Mouse (Mus musculus) midbrain, embryonic 14.5 days (tissue): ENCODE results near the gene Oxa1l. TPM values are rescaled to one million over a fixed set of nuclear protein-coding genes. Genes with fewer than 3 reads are reported as not detected.

ENCODE experiments used
- ATAC-seq: fragments of 200-750 bp; cut with Nextera tagmentation; 2 replicates; pipeline ENCODE4 v1.8.0; 2017; ENCODE audit warnings: moderate number of reproducible peaks, moderate library complexity; ENCODE audit not compliant: low FRiP score, low TSS enrichment
- DNase-seq: peaks from one replicate; pipeline ENCODE4 v3.0.0-alpha.2; 2015
- H3K27ac ChIP-seq: fragments of 300-500 bp; sonication (generic); replicated peaks from 2 replicates; pipeline ENCODE4 v1.5.1; 2014; ENCODE audit warnings: mild to moderate bottlenecking, low read depth, low read length, moderate library complexity
- H3K27me3 ChIP-seq: fragments of 300-500 bp; sonication (generic); 2 replicates; pipeline ENCODE4 v1.6.1; 2014; ENCODE audit warnings: low read length, control low read depth, mixed read lengths; ENCODE audit not compliant: control insufficient read depth, insufficient read depth
- H3K36me3 ChIP-seq: fragments of 300-500 bp; sonication (generic); 2 replicates; pipeline ENCODE4 v1.6.1; 2014; ENCODE audit warnings: low read length, control low read depth; ENCODE audit not compliant: control insufficient read depth, insufficient read depth
- H3K4me1 ChIP-seq: fragments of 300-500 bp; sonication (generic); 2 replicates; pipeline ENCODE4 v1.6.1; 2014; ENCODE audit warnings: mild to moderate bottlenecking, antibody characterized with exemption, low read length, control low read depth; ENCODE audit not compliant: control insufficient read depth, insufficient read depth
- H3K4me2 ChIP-seq: fragments of 300-500 bp; sonication (generic); 2 replicates; pipeline ENCODE4 v1.6.1; 2014; ENCODE audit warnings: mild to moderate bottlenecking, low read length, moderate library complexity
- H3K4me3 ChIP-seq: fragments of 300-500 bp; sonication (generic); replicated peaks from 2 replicates; pipeline ENCODE4 v1.5.1; 2014; ENCODE audit warnings: low read depth, low read length
- H3K9ac ChIP-seq: fragments of 300-500 bp; sonication (generic); replicated peaks from 2 replicates; pipeline ENCODE4 v1.6.1; 2014; ENCODE audit warnings: mild to moderate bottlenecking, low read length, moderate library complexity
- H3K9me3 ChIP-seq: fragments of 300-500 bp; sonication (generic); 2 replicates; pipeline ENCODE4 v1.6.1; 2016; ENCODE audit warnings: low read length, control low read depth, mixed read lengths; ENCODE audit not compliant: control insufficient read depth
- WGBS: fragments of 180-500 bp; shearing (Covaris S2); extraction: QIAGEN DNeasy Blood & Tissue Kit; methylation state at CpG from one replicate; pipeline ENCODE4 v1.1.7; 2014; 5-methylcytosine and 5-hydroxymethylcytosine counted together
- polyA plus RNA-seq: library from polyadenylated mRNA; unstranded; fragments of >200 nt; fragmentation: Nextera tagmentation; extraction: Ambion mirVana; gene quantifications from 2 replicates; pipeline ENCODE4 v1.2.1, GENCODE M21; 2014

Oxa1l gene
- polyA plus RNA-seq, 1 experiment from 2014 or later: 58.6 TPM

DNA sequence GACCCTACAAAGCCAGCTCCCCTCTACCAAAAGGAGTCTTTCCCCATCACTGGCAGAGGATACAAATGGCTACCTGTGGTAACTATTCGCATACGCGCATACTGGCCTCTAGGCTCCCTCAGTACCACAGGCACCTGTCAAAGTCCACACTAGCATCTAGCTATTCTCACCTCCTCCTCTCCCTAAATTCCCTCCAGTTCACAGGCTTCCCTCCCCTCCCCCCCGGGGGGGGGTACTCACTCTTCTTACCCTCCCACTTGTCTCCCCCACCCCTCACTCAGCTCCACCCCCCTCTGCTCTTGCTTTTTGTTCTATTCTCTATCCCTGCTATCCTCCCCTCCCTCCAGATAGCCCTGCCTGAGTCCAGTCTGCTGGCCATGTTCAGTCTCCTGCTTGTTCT lies 20.0 kb downstream of the Oxa1l start:
- ATAC-seq (no peak), DNase-seq (no peak)
- Histone ChIP-seq H3K27ac (no peak overlapping the region), H3K27me3 (no peaks in the 10 kb centered on the region), H3K9ac (no peak overlapping the region), H3K4me3 (no peak overlapping the region), H3K4me2 (no peak overlapping the region), H3K4me1 (no peaks in the 10 kb centered on the region), H3K9me3 (no peaks in the 10 kb centered on the region), H3K36me3 (no peaks in the 10 kb centered on the region)
- WGBS: 66% methylated on average over 4 of the region's 4 CpGs

DNA sequence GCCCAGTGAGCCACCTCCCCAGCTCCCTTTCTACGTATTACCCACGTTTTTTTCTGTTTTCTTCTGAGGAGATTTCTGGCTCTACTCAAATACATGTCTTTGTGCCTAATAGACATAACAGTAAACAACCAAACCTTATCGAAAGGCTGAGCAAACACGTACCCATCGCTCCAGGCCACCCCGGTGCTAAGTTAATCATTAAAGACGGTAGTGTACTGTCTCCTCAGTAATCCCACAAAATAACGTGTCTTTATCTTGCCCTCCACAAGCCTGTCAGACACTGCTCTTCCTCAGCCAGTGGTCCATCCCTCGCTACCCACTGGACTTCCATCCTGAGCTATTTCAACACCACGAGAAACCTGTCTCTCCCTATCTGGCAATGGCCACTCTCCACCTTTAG lies 21.2 kb downstream of the Oxa1l start:
- Histone ChIP-seq H3K4me3 (no peak overlapping the region), H3K4me1 (no peaks in the 10 kb centered on the region), H3K36me3 (no peaks in the 10 kb centered on the region), H3K27ac (no peak overlapping the region), H3K27me3 (no peaks in the 10 kb centered on the region), H3K9me3 (no peaks in the 10 kb centered on the region), H3K4me2 (no peak overlapping the region), H3K9ac (no peak overlapping the region)
- 83% methylated on average over 10 of the region's 10 CpGs for WGBS
- ATAC-seq: no peak
- DNase-seq: no peak

DNA sequence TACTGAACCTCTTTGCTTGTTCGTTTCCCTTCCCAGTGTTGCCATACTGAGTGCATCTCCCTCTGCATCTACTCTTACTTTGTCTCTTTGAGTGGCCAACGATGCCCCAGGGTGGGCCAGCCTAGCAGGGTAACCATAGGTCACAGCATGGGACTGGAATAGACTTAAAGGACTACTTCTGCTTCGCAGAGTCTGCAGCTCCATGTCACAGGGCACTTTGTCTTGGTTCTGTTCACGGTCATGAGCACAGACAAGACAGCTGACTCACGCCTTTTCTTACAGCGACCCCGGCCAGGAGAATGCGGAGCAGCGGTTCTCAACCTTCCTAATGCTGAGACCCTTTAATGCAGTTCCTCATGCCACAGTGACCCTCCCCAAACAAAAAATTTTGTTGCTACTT lies 22.0 kb downstream of the Oxa1l start:
- DNase-seq: no peak
- no peak for ATAC-seq
- H3K9me3 ChIP-seq: no peaks in the 10 kb centered on the region

DNA sequence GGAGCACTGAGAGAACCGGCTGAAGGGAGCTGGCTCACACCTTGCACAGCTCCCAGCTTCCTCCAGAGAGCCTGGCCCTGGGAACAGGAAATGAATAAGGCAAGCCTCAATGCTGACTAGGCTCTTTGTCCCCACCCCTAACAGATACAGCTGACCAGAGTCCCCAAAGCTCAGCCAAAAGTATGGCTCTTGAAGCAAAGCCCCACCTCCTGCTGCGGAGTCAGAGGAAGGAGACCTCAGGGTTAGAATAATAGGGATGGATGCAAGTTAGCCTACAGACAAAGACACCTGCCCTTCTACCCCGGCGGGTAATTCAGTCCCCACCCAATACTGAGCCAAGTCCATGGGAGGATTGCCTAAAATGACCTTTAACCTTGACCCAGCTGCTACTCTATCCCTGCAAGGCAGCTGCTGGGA lies 22.7 kb downstream of the Oxa1l start:
- WGBS: 62% methylated on average over 4 of the region's 4 CpGs
- Histone ChIP-seq H3K4me2 (no peak overlapping the region), H3K27ac (no peak overlapping the region), H3K9me3 (no peaks in the 10 kb centered on the region), H3K27me3 (no peaks in the 10 kb centered on the region), H3K4me1 (no peaks in the 10 kb centered on the region), H3K9ac (no peak overlapping the region), H3K36me3 (no peaks in the 10 kb centered on the region), H3K4me3 (no peak overlapping the region)
- ATAC-seq: no peak
- peak; percentile 3 for DNase-seq

More for the DNA sequence above, 22.0 kb downstream of the Oxa1l start:
- H3K4me3 ChIP-seq: no peak overlapping the region
- 50% methylated on average over 9 of the region's 9 CpGs for WGBS
- no peak overlapping the region for H3K9ac ChIP-seq
- no peaks in the 10 kb centered on the region for H3K27me3 ChIP-seq
- no peaks in the 10 kb centered on the region for H3K36me3 ChIP-seq
- H3K4me2 ChIP-seq: no peak overlapping the region
- no peaks in the 10 kb centered on the region for H3K4me1 ChIP-seq
- H3K27ac ChIP-seq: no peak overlapping the region

DNA sequence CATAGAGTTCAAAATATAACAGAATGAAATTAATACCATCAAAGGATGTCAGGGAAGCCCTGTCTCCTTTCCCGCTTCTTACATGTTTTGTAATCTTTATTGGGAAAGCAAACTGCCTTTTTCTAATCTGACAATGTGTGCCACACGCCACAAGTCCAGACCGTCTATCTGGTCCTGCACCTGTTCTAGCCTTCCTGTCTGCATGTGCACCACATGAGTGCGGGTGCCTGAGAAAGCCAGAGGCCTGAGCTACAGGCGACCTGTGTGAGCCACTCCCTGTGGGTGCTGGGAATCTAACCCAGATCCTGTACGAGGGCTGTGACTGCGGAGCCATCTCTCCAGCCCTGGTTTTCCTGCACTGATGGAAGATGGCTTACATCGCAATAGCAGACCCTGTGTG lies 23.8 kb downstream of the Oxa1l start:
- Histone ChIP-seq H3K27me3 (no peaks in the 10 kb centered on the region), H3K9ac (no peak overlapping the region), H3K36me3 (no peaks in the 10 kb centered on the region), H3K4me1 (no peaks in the 10 kb centered on the region), H3K4me2 (no peak overlapping the region), H3K9me3 (no peaks in the 10 kb centered on the region), H3K4me3 (no peak overlapping the region), H3K27ac (no peak overlapping the region)
- 94% methylated on average over 8 of the region's 8 CpGs for WGBS
- ATAC-seq (no peak), DNase-seq (no peak)

DNA sequence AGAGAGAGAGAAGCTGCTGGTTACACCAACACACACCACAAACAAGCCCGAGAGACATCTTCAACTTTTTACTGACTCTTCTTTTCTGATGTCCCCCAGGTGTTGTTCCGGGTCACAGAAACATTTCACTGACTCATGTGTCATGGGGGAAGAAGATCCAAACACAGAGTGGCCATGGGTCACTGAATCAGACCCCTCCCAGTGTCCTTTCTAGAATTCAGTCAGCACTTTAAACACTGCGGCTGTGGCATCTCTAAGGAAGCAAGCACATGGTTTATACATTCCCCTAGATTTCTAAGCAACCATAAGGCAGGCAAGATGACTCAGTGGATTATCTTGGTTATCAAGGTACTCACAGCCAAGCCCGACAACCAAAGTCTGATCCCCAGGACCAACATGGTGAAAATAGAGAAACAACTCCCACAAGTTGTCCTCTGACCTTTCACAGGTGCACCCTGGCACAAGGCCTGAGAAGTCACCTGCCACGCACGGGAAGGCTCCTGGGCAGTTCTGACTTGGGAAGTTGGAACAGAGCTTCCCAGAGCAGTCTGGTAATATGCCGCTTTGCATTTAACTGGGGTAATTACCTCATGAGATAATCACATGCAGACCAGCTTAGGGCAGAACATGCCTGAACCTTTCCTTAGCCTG lies 25.5 kb downstream of the Oxa1l start:
- DNase-seq: no peak
- Histone ChIP-seq H3K4me2 (no peak overlapping the region), H3K4me1 (no peaks in the 10 kb centered on the region), H3K27me3 (no peaks in the 10 kb centered on the region), H3K36me3 (no peaks in the 10 kb centered on the region), H3K9me3 (no peaks in the 10 kb centered on the region), H3K27ac (no peak overlapping the region), H3K9ac (no peak overlapping the region), H3K4me3 (no peak overlapping the region)
- ATAC-seq: no peak
- 86% methylated on average over 7 of the region's 7 CpGs for WGBS

DNA sequence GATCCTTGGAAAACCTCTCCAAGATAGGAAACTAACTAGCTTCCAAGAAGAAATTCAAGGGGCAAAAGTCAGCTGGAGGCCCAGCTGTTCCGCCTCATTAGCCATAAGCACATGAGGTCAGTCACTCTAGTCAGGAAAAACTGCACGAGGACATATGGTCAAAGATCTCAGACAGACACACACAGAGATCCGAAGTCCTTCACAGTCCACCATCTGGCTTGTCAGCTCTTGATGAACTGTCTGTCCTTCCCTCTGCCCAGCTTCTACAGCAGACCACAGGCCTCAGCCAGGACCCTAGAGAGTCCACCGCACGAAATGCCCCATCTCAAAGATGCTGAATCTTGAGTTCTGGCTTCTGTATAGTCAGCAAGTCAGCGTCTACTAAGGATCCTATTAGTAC lies 26.9 kb downstream of the Oxa1l start:
- Histone ChIP-seq H3K4me1 (no peaks in the 10 kb centered on the region), H3K4me2 (no peak overlapping the region)

DNA sequence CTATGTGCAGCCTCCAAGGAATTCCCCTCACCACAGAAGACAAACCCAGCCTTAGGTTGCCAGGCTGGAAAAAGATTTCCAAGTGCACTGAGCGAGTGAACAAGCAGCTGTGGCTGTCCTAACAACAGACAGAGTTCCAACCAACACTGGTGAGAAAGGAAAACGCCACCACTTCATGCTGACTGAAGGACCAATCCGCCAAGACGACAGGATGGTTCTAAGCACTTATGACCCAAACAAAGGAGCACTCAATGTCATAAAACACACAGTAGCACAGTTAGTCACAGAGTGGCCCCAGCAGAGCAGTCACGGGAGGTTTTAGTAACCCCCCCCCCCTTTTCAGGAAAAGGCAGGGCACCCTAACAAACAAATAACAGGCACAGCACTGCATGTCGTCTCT lies 30.2 kb downstream of the Oxa1l start:
- no peak overlapping the region for H3K4me2 ChIP-seq
- ATAC-seq: no peak
- no peak overlapping the region for H3K9ac ChIP-seq
- WGBS: 72% methylated on average over 6 of the region's 6 CpGs
- no peaks in the 10 kb centered on the region for H3K27me3 ChIP-seq
- no peak for DNase-seq
- no peak overlapping the region for H3K4me3 ChIP-seq
- H3K36me3 ChIP-seq: no peaks in the 10 kb centered on the region
- no peak overlapping the region for H3K27ac ChIP-seq
- H3K9me3 ChIP-seq: no peaks in the 10 kb centered on the region
- no peaks in the 10 kb centered on the region for H3K4me1 ChIP-seq

More for the DNA sequence above, 26.9 kb downstream of the Oxa1l start:
- 85% methylated on average over 6 of the region's 6 CpGs for WGBS
- Histone ChIP-seq H3K9ac (no peak overlapping the region), H3K36me3 (no peaks in the 10 kb centered on the region), H3K4me3 (no peak overlapping the region), H3K27me3 (no peaks in the 10 kb centered on the region), H3K9me3 (no peaks in the 10 kb centered on the region), H3K27ac (no peak overlapping the region)
- no peak for DNase-seq
- no peak for ATAC-seq

DNA sequence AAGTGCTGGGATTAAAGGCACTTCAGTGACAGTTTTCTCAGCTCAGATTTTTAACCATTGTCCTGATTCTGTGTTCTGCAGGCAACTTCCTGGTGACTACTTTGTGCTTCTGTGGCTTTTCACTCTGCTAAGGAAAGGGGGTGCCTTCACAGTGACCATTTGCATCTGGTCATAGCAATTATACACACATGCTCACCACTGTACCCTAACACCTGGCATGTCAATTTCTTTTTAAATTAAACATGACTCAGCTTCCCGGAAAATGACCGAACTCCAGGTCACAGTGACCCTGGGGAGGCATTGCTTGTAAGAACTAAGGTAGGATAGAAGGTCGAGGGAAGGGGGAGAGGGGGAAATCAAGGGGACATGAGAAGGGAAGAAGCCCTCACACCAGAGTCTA lies 33.2 kb downstream of the Oxa1l start:
- no peak overlapping the region for H3K4me3 ChIP-seq
- WGBS: 83% methylated on average over 3 of the region's 3 CpGs
- ATAC-seq: no peak
- H3K4me2 ChIP-seq: no peak overlapping the region
- DNase-seq: no peak
- no peaks in the 10 kb centered on the region for H3K36me3 ChIP-seq
- H3K27ac ChIP-seq: no peak overlapping the region
- H3K9me3 ChIP-seq: no peaks in the 10 kb centered on the region
- no peaks in the 10 kb centered on the region for H3K27me3 ChIP-seq
- no peak overlapping the region for H3K9ac ChIP-seq
- H3K4me1 ChIP-seq: no peaks in the 10 kb centered on the region
